Mouse (Mus musculus): ENCODE measurements around the gene Uaca. TPM values are rescaled to one million over a fixed set of nuclear protein-coding genes. Genes with fewer than 3 reads are reported as not detected.

Uaca gene
- polyA plus RNA-seq, 1 experiment: 2.3 TPM

GRCm38 (mm10) chr9:60861030-60861429 is 66.7 kb downstream of the Uaca start:
- H3K4me1 ChIP-seq (replicated peaks; ENCODE audit: control insufficient read depth, insufficient read depth, low read length): peaks cover 12% of the 10 kb centered on the region

GRCm38 (mm10) chr9:60864664-60865063 is 70.3 kb downstream of the Uaca start:
- Histone ChIP-seq H3K27ac (ENCODE audit: control insufficient read depth, insufficient read depth, low read length) (no peak overlapping the region), H3K27me3 (ENCODE audit: control insufficient read depth, insufficient read depth, low read length) (no peaks in the 10 kb centered on the region), H3K36me3 (ENCODE audit: control insufficient read depth, insufficient read depth, low read length) (no peaks in the 10 kb centered on the region), H3K4me1 (replicated peaks; ENCODE audit: control insufficient read depth, insufficient read depth, low read length) (no peaks in the 10 kb centered on the region), H3K4me3 (ENCODE audit: control insufficient read depth, insufficient read depth, low read length) (no peak overlapping the region)
- DNase-seq: no peak
- no peak for TF ChIP-seq POLR2A (IDR thresholded peaks at IDR 0.05; ENCODE audit: control insufficient read depth, extremely low read depth, insufficient read depth, low read length, poor library complexity)
- no peak for TF ChIP-seq CTCF (IDR thresholded peaks at IDR 0.05; ENCODE audit: borderline replicate concordance, control insufficient read depth, extremely low read depth, insufficient read depth, low read length, poor library complexity)
- WGBS: 94% methylated on average over 9 of the region's 9 CpGs

More at GRCm38 (mm10) chr9:60861030-60861429, 66.7 kb downstream of the Uaca start:
- Histone ChIP-seq H3K36me3 (ENCODE audit: control insufficient read depth, insufficient read depth, low read length) (no peaks in the 10 kb centered on the region), H3K4me3 (ENCODE audit: control insufficient read depth, insufficient read depth, low read length) (no peak overlapping the region), H3K27me3 (ENCODE audit: control insufficient read depth, insufficient read depth, low read length) (no peaks in the 10 kb centered on the region), H3K27ac (ENCODE audit: control insufficient read depth, insufficient read depth, low read length) (no peak overlapping the region)
- DNase-seq: no peak
- WGBS: 96% methylated on average over 5 of the region's 5 CpGs
- TF ChIP-seq POLR2A (IDR thresholded peaks at IDR 0.05; ENCODE audit: control insufficient read depth, extremely low read depth, insufficient read depth, low read length, poor library complexity) (no peak), CTCF (IDR thresholded peaks at IDR 0.05; ENCODE audit: borderline replicate concordance, control insufficient read depth, extremely low read depth, insufficient read depth, low read length, poor library complexity) (no peak)

- H3K4me3 ChIP-seq (ENCODE audit: control insufficient read depth, insufficient read depth, low read length): no peak overlapping the region
- no peak for TF ChIP-seq POLR2A (IDR thresholded peaks at IDR 0.05; ENCODE audit: control insufficient read depth, extremely low read depth, insufficient read depth, low read length, poor library complexity)
- TF ChIP-seq CTCF (IDR thresholded peaks at IDR 0.05; ENCODE audit: borderline replicate concordance, control insufficient read depth, extremely low read depth, insufficient read depth, low read length, poor library complexity): no peak
- no peak for DNase-seq
These were observed 71.5 kb downstream of the Uaca start for GRCm38 (mm10) chr9:60865866-60866265.

DNA sequence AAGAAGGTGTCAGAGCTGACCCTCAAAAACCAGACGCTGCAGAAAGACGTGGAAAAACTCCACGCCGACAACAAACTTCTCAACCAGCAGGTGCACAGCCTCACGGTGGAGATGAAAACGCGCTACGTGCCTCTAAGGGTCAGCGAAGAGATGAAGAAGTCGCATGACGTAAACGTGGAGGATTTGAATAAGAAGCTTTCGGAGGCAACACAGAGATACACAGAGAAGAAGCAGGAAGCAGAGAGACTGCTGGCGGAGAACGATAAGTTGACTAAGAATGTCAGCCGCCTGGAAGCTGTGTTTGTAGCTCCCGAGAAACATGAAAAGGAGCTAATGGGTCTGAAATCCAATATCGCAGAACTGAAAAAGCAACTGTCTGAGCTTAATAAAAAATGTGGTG is 76.1 kb downstream of the Uaca start:
- H3K4me1 ChIP-seq (replicated peaks; ENCODE audit: control insufficient read depth, insufficient read depth, low read length): no peaks in the 10 kb centered on the region
- no peak overlapping the region for H3K4me3 ChIP-seq (ENCODE audit: control insufficient read depth, insufficient read depth, low read length)
- no peak for TF ChIP-seq CTCF (IDR thresholded peaks at IDR 0.05; ENCODE audit: borderline replicate concordance, control insufficient read depth, extremely low read depth, insufficient read depth, low read length, poor library complexity)
- no peak for TF ChIP-seq POLR2A (IDR thresholded peaks at IDR 0.05; ENCODE audit: control insufficient read depth, extremely low read depth, insufficient read depth, low read length, poor library complexity)
- DNase-seq: no peak
- H3K27ac ChIP-seq (ENCODE audit: control insufficient read depth, insufficient read depth, low read length): no peak overlapping the region
- H3K27me3 ChIP-seq (ENCODE audit: control insufficient read depth, insufficient read depth, low read length): no peaks in the 10 kb centered on the region
- no peaks in the 10 kb centered on the region for H3K36me3 ChIP-seq (ENCODE audit: control insufficient read depth, insufficient read depth, low read length)
- WGBS: 96% methylated on average over 18 of the region's 18 CpGs

More at GRCm38 (mm10) chr9:60865866-60866265, 71.5 kb downstream of the Uaca start:
- H3K4me1 ChIP-seq (replicated peaks; ENCODE audit: control insufficient read depth, insufficient read depth, low read length): no peaks in the 10 kb centered on the region
- H3K36me3 ChIP-seq (ENCODE audit: control insufficient read depth, insufficient read depth, low read length): no peaks in the 10 kb centered on the region
- no peak overlapping the region for H3K27ac ChIP-seq (ENCODE audit: control insufficient read depth, insufficient read depth, low read length)
- WGBS: 87% methylated on average over 4 of the region's 4 CpGs
- no peaks in the 10 kb centered on the region for H3K27me3 ChIP-seq (ENCODE audit: control insufficient read depth, insufficient read depth, low read length)

DNA sequence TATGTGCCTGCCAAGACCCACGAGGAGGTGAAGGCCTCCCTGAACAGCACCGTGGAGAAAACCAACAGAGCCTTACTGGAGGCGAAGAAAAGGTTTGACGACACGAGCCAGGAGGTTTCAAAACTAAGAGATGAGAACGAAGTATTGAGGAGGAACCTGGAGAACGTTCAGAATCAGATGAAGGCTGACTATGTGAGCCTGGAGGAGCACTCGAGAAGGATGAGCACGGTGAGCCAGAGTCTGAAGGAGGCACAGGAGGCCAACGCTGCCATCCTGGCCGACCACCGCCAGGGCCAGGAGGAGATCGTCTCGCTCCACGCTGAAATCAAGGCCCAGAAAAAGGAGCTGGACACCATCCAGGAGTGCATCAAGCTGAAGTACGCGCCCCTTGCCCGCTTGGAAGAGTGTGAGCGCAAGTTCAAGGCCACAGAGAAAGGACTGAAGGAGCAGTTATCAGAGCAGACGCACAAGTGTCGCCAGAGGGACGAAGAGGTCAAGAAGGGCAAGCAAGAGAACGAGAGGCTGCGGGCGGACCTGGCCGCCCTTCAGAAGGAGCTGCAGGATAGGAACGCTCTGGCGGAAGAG is 76.7 kb downstream of the Uaca start:
- 96% methylated on average over 28 of the region's 28 CpGs for WGBS
- Histone ChIP-seq H3K36me3 (ENCODE audit: control insufficient read depth, insufficient read depth, low read length) (no peaks in the 10 kb centered on the region), H3K4me3 (ENCODE audit: control insufficient read depth, insufficient read depth, low read length) (no peak overlapping the region), H3K27ac (ENCODE audit: control insufficient read depth, insufficient read depth, low read length) (no peak overlapping the region), H3K27me3 (ENCODE audit: control insufficient read depth, insufficient read depth, low read length) (no peaks in the 10 kb centered on the region), H3K4me1 (replicated peaks; ENCODE audit: control insufficient read depth, insufficient read depth, low read length) (no peaks in the 10 kb centered on the region)
- no peak for TF ChIP-seq POLR2A (IDR thresholded peaks at IDR 0.05; ENCODE audit: control insufficient read depth, extremely low read depth, insufficient read depth, low read length, poor library complexity)
- DNase-seq: no peak

DNA sequence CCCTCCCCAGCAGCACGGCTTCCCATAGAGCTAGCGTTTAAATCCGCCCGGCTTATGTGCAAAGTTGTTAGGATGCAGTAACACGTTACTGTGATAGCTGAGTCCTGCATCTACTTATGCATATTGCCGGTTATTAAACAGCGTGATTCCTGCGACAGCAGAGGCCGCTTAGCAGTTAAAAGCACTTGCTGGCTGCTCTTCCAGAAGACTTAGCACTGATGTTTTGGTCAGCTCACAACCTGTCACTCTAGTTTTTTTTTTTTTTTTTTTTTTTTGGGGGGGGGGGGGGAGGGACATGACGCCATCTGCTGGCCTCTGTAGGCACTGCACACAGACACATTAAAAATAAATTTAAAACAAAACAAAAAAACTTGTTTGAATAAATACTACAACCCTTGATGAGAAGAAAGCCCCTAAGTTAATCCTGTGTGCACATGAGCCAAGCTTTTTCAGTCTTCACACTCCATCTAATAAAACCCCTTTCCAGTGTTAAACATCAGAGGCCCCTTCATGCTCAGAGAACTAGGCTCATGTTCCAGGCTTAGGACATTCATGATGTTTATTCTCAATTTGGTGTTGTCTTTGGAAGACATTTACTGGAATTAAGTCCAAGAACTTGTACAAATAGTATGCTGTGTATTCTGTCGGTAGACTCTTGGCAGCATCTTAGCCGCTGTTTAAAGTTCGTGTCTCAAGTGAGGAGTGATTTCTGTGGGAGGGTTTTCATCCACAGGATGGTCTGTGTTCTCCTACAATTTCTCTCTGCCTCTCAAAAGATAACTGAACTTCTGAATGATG is 79.1 kb downstream of the Uaca start:
- WGBS: 88% methylated on average over 13 of the region's 13 CpGs
- TF ChIP-seq POLR2A (IDR thresholded peaks at IDR 0.05; ENCODE audit: control insufficient read depth, extremely low read depth, insufficient read depth, low read length, poor library complexity) (no peak), CTCF (IDR thresholded peaks at IDR 0.05; ENCODE audit: borderline replicate concordance, control insufficient read depth, extremely low read depth, insufficient read depth, low read length, poor library complexity) (no peak)
- Histone ChIP-seq H3K36me3 (ENCODE audit: control insufficient read depth, insufficient read depth, low read length) (no peaks in the 10 kb centered on the region), H3K4me1 (replicated peaks; ENCODE audit: control insufficient read depth, insufficient read depth, low read length) (no peaks in the 10 kb centered on the region), H3K27ac (ENCODE audit: control insufficient read depth, insufficient read depth, low read length) (no peak overlapping the region), H3K27me3 (ENCODE audit: control insufficient read depth, insufficient read depth, low read length) (no peaks in the 10 kb centered on the region), H3K4me3 (ENCODE audit: control insufficient read depth, insufficient read depth, low read length) (no peak overlapping the region)
- no peak for DNase-seq

Data from thymus, adult 2 months (tissue).